Mouse (Mus musculus) CD4-positive helper T cell, adult 2 months (primary cell): ENCODE data around the gene D10Jhu81e.
"Not testable (repeated sequence)": the region's sequence is repeated elsewhere in the genome, so short reads cannot be mapped to it uniquely, and the experiment has no call there.

Source experiments
- DNase-seq: peaks from one replicate; pipeline ENCODE4 v3.0.0-alpha.2; 2012; ENCODE audit warnings: low read depth, missing footprints, low spot score

Gene D10Jhu81e

GRCm38 (mm10) chr10:78169281-78170042 is at the start of gene D10Jhu81e:
D10Jhu81e (minus strand) TSS chr10:78169782.
- DNase-seq, result peak; percentile 98

- no peak for DNase-seq
Observed at GRCm38 (mm10) chr10:78218576-78218975, 49.0 kb upstream of the D10Jhu81e start.

- DNase-seq, result no peak
Observed at GRCm38 (mm10) chr10:78216376-78217083, 46.9 kb upstream of the D10Jhu81e start.

DNA sequence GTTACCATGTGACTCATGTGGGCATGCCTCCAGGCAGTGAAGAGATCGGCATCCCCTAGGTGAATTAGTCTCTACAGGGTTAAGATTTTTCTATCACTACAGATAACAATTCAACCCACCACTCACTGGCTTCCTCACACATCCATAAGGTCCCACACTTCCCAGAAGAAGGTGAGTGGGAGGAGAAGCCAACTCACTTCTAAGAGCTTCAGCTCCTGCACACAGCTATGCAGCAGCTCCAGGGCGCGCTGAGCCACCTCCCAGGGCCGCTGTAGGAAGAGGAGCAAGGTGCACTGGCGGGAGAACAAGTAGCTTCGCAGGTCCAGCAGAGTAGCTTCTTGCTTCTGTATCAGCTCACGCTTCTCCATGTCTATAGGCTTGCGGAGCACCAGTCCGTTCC is 44.8 kb upstream of the D10Jhu81e start:
- no peak for DNase-seq

- DNase-seq, result peak; percentile 16
Observed at GRCm38 (mm10) chr10:78211311-78211710, 41.7 kb upstream of the D10Jhu81e start.

DNA sequence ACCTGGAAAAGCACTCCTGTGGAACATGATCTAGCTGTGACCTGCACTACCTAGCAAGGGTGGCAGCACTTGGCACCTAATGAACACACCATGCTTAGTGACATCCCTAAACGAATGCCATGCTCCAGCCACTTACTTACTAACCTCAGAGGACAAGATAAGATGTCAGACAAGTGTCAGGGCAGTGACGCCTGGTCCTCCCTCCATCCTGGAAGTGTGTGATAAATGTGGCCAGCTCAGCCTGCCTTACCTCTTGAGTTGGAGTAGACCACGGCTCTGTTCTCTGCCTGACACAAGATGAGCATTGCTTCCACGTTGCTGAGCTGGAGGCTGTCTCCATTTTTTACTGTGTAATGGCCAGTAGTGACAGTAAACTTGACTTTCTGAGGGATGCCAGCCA is 31.6 kb upstream of the D10Jhu81e start:
- DNase-seq, result no peak

- no peak for DNase-seq
Observed at GRCm38 (mm10) chr10:78192933-78193332, 23.4 kb upstream of the D10Jhu81e start.

GRCm38 (mm10) chr10:78186076-78186475 is 16.5 kb upstream of the D10Jhu81e start:
- not testable (repeated sequence) for DNase-seq

GRCm38 (mm10) chr10:78185381-78185725 is 15.8 kb upstream of the D10Jhu81e start:
- DNase-seq, result no peak

DNA sequence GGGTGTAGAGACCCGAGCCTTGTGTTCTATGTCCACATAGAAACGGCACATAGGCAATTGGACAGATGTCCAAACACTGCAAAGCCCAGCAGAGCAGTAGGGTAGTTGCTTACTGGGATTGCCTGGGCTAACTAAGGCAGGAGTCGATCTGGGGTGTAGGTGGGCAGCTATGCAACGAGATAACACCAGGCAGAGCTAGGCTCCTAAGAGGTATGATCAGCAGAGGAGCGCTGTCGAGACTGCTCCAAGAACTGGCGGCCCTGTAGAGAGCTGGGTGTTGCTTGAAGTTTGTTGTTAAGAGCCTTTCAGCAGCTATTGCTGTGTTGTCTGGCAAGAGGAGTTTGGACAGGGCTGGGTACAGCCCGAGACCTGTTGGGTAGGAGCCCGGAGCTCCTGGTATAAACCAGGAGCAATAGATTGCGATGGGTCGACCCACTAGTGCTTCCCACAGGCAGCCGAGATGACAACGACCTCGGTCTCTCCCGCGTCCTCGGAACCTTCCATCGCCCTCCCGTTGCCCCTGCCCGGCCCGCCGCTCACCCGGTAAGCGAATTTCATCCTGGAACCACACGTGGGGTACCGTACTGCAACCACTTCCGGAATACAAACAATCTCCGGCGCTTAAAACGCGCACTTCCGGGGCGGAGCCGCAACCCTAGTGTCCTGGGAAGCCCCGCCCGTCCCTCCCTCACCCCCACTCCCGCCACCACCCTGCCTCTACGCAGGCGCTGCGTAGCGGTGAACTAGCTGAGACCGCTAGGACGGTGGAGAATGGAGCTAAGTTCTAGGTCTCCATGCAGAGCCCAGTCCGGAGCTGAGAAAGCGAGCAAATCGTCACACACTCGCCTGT is 15.2 kb upstream of the D10Jhu81e start, which contains the start of gene Pwp2:
Pwp2 (minus strand) TSS at position 619 of the 850 bp plus-strand sequence.
- DNase-seq, result peak; percentile 96

GRCm38 (mm10) chr10:78183577-78183976 is 14.0 kb upstream of the D10Jhu81e start:
- DNase-seq, result no peak

DNA sequence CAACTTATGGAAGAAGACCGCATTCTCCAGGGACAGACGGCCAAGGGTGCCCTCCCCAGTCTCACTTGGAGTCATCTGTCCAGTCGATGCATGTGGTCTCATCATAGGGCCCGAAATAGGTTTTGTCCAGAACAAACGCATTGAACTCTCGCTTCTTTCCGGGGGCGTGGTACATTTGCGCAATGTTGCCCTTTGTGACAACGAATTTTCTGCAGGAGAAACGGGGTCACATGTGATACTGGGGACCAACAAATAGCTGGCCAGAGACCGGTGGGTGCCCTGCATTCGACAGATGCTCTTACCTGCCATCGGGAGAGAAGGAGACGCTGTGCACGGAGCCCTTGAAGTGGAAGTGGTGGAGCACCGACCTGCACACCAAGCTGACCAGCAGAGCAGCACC is 12.7 kb upstream of the D10Jhu81e start:
- DNase-seq, result no peak

DNA sequence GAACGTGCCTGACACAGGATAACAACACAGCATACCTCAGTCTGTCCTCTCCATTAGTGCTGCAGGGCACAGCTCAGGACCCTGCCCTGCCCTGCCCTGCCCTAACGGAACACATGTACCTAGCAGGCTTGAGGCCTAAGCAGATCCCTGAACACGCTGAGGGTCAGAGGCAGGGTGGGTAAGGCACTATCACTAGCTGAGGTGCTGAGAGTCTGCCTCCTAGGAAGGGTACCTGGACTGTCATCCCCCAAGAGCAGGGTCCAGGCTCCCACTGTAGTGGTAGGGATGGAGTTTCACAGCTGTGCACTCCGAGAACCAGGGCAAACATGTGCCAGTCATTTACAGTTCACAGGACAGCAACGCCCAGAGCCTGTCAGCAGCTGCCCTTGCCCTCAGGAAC is 4.9 kb upstream of the D10Jhu81e start:
- no peak for DNase-seq

- no peak for DNase-seq
Observed at GRCm38 (mm10) chr10:78171581-78171980, 2.0 kb upstream of the D10Jhu81e start.

DNA sequence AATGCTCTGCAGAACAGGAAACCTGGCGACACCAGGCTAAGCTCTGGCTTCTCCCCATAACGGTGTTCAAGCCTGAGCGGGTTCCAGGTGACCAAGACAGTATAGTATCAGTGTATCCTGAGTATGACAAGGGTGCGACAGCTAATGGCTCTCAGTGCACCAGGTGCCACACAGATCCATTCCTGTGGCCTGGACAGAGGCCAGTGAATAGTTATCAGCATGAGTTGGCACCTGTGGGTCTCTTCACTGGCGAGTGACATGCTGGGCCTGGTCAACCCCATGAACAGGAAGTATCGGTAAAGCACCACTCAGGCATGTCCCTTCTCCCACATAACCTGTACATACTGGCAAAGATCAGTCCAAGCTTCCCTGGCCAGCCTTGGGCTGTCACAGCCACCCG is 1.5 kb upstream of the D10Jhu81e start:
- no peak for DNase-seq

DNA sequence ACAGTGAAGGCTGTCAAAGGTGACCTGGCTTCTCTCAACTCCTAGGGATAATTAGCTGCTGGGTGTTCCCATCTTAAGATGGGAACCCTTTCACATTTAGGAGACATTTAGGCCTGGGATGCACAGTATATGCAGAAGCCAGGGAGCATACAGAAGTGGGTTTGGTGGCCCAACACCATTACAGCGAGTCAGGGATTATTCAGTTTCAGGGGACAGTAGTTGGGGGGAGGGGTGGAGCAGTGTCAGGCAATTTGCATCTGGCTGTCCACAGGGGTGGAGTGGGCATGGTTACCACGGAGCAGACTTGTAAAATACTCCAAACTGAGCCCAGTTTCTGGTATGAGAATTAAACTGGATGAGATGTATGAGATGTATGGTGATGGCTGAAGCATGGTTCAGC is 863 bp upstream of the D10Jhu81e start:
- DNase-seq, result no peak

DNA sequence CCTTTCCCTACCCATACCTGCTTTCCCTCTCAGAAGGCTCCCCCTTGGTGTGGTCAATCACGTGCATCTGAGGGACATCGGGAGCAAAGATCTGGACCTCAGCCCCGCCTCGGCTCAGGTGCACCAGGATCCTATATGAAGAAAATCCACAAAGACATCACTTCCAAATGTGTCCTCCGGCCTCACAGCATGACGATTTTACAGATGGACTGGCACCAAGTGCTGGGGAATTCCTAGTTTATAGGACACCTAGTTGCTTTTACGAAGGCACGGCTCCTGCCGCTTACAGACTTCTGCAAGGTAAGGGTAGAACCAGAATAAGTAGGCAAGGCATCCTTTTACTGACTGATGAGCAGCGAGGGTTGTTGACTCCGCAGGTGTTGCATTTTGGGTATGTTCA is 790 bp downstream of the D10Jhu81e start:
- DNase-seq, result no peak

- DNase-seq, result no peak
Observed at GRCm38 (mm10) chr10:78167775-78168174, 1.8 kb downstream of the D10Jhu81e start.

- no peak for DNase-seq
Observed at GRCm38 (mm10) chr10:78167333-78167732, 2.2 kb downstream of the D10Jhu81e start.

DNA sequence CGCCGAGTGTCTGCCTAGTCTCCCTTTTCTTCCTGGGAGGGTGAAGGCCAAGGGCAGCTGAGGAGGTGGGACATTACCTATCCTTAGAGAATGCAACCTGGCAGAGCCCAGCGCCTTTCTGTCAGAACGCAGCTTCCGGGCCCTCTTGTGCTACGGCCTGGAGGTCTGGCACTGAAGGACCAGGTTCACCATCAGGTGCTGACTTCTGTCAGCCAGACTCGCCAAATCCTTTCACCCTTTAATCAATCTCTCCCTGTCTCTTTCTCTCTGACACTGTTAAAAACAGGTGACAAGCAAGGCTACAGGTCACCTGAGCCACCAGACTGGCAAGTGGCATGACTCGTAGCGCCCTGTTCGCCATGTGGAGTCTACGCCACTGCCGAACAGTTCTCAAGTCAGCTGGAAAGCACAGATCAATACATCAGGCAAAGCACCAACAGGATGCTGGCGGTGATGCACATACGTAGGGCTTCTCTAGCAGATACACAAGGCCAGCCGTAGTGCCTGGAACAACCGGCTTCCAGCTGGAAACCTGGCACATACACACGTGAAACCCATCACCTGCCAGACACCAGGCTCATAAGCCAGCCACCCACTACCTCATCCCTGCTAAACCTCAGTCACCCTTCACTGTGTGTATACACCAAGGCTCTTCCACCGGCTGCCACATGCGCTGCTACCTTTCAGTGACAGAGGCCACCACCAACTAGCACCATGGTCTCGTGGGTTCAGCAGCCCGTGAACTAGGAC is 4.2 kb downstream of the D10Jhu81e start:
- DNase-seq, result no peak

GRCm38 (mm10) chr10:78164786-78165185 is 4.8 kb downstream of the D10Jhu81e start:
- DNase-seq, result no peak
